Mouse (Mus musculus): Measurements from ENCODE around the gene Cadm3. TPM values are rescaled to one million over a fixed set of nuclear protein-coding genes. Genes with fewer than 3 reads are reported as not detected.

Gene Cadm3
- total RNA-seq (2022): 100 to 1,000 TPM; 384 to 405 (median 400) TPM

- DNase-seq (ENCODE audit: low spot score in 2 of 2): peak; percentile 67 to 72
Measured at GRCm38 (mm10) chr1:173367356-173368046, at the start of gene Cadm3. Gene Cadm3 (minus strand): TSS chr1:173367695.

DNA sequence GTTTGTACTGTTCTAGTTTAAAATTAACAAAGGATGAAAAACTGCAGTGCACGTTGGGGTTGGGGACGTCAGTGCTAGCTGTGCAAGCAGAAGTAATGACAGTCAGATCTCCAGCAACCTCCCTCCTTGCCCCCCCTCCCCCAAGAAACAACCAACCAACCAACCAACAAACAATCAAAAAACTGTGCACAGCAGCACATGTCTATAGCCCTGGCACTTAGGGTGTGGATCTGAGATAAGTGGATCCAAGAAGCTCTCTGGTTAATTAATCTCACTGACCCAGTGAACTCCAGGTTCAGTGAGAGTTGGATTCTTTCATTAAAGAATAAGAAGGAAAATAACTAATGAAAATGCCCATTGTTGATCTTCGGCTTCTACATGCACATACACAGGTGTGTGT, 47.1 kb upstream of the Cadm3 start:
- DNase-seq (ENCODE audit: low spot score in 2 of 2): no peak

- DNase-seq (ENCODE audit: low spot score in 2 of 2): no peak
Measured at GRCm38 (mm10) chr1:173411863-173412262, 44.4 kb upstream of the Cadm3 start.

- no peak for DNase-seq (ENCODE audit: low spot score in 2 of 2)
Measured at GRCm38 (mm10) chr1:173409066-173409465, 41.6 kb upstream of the Cadm3 start.

- no peak for DNase-seq (ENCODE audit: low spot score in 2 of 2)
Measured at GRCm38 (mm10) chr1:173404696-173405309, 37.3 kb upstream of the Cadm3 start.

GRCm38 (mm10) chr1:173398323-173398970, 31.0 kb upstream of the Cadm3 start:
- DNase-seq (ENCODE audit: low spot score in 2 of 2): peak in 1 of 2 experiments; percentile 53

DNA sequence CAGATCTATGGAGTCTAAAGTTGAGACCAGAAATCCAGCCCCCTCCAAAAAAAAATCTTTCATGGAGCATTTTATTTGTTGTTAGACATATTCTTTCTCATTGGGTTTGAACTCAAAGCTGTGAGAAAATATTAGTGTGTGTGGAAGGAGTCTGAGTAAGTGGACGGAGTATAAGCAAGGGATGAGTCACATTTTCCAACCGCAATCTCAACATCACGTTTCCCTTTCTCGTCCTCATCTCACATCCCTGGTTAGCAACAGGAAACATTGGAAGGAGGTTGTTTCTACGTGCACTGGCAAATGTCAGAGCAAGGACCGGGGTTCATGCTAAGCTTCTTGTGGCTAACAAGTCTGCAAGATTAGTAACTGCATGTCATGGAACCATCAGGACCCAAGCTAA, 24.3 kb upstream of the Cadm3 start:
- DNase-seq (ENCODE audit: low spot score in 2 of 2): no peak

GRCm38 (mm10) chr1:173389901-173390401, 22.5 kb upstream of the Cadm3 start:
- DNase-seq (ENCODE audit: low spot score in 2 of 2): peak; percentile 94 to 99

DNA sequence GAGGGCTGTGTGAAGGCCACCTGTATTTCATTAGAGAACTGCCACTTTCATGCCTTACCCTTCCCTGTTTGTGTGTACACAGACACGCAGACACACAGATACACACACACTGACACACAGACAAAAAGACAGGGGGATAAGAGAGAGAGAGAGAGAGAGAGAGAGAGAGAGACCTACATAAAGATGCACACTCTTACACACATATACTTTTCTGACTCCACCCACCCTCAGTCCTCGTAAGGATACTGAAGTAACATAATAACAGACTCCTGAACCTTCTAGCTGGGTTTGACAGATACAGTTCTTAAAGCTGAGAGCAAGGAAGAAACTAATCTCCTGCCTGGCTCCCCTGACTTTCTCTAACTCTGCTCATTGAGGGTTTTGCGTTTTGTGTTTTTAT, 21.9 kb upstream of the Cadm3 start:
- no peak for DNase-seq (ENCODE audit: low spot score in 2 of 2)

- DNase-seq (ENCODE audit: low spot score in 2 of 2): no peak
Measured at GRCm38 (mm10) chr1:173381436-173381835, 13.9 kb upstream of the Cadm3 start.

DNA sequence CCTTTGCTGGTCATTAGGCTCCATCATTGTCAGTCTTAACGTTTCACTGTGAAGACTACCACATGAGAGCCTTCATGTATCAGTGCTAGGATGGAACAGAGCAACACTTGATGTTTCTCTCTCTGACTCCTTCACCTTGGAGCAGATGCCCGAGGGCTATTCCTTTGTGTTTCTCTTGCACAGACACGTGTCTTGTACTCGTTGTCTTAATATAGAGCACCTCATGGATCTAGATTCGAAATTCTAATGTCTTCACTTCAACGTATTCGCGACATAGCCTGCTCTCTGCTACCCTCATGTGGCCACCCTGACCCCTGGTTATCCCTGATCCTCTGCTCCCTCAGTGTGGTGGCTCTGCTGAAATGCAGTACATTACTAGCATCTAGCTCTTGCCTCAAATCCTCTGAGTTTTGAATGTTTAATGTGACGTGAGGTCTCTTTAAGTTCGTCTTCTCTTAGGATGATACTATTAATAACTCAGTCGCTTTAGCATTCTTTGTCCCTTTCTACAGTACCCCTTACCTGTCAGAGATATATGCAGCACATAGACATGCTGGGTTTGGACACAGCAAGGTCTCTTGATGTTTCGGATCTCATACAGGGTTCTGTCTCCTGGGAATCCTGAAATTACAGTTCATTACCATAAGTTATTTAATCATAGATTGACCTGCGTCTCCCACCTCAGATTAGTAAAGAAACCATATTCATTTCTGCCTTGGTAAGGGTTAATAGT, 10.1 kb upstream of the Cadm3 start:
- peak; percentile 49 to 59 for DNase-seq (ENCODE audit: low spot score in 2 of 2)

GRCm38 (mm10) chr1:173374020-173374419, 6.5 kb upstream of the Cadm3 start:
- no peak for DNase-seq (ENCODE audit: low spot score in 2 of 2)

DNA sequence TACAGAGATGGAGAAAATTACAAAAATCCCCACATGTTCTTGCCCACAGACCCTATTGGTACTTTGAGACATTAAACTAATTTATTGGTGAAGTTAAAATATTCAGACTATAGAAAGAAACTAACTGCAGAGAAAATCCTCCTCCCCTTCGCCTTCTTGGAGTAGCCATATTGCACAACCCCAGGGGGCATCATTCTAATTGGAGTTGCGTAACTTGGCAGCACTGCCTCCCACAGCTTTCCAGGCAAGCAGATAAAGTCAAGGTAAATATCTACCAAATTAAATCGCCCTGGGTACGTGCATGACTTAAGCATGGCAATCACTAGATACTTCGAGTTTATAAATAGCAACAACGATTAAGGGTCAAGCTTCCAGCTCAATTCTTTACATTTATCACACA, 4.1 kb upstream of the Cadm3 start:
- DNase-seq (ENCODE audit: low spot score in 2 of 2): no peak

DNA sequence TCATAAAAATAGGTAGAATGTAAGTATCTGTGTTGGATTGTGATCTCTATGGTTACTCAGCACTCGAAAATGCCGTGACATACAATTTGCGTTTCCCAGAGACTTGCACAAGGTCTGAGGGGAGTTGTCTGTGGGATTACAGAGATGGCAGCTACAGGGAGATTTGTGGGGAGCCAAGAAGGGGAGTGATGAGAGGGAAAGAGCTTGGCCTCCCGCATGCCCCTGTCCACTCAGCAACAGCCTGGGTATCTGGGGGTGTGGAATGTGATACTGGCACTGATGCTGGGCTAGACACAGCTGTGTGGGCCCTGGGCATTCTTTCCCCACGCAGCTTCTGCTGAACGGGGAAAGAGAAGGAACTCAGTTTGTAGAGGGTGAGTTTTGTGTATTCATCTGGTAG, 3.0 kb upstream of the Cadm3 start:
- DNase-seq (ENCODE audit: low spot score in 2 of 2): no peak

GRCm38 (mm10) chr1:173369611-173370010, 2.1 kb upstream of the Cadm3 start:
- DNase-seq (ENCODE audit: low spot score in 2 of 2): no peak

DNA sequence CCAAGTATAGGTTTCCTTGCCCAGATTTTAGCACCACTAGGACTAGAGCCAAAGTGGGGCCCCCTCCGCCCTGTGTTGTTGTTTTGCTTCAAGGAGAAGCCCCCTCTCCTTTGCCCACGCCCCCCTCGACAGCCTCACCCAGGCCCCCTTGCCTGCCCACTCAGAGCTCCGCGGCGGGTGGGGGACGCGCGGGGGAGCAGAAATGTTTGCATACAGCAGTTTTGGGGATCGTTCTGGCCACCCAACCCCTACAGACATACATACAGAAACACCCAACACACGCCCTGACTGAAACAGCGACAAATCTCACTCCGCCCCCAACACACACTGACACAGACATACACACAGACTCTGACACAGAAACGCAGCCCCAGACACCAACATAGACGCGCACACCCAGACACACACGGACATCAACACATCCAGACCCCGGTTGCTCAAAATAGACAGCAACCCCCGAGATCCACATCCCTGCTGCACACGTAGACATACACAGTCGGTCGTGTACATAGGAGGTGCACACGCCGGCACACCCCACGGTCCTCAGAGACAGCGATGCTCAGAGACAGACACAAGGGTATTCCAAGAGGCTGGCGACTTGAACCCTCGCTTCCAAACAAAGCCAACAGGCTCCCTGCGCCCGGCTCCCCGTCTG, 667 bp downstream of the Cadm3 start:
- peak; percentile 43 to 62 for DNase-seq (ENCODE audit: low spot score in 2 of 2)

GRCm38 (mm10) chr1:173365970-173366409, 1.5 kb downstream of the Cadm3 start:
- no peak for DNase-seq (ENCODE audit: low spot score in 2 of 2)

GRCm38 (mm10) chr1:173364125-173364800, 3.2 kb downstream of the Cadm3 start:
- DNase-seq (ENCODE audit: low spot score in 2 of 2): no peak

GRCm38 (mm10) chr1:173363436-173363835, 4.1 kb downstream of the Cadm3 start:
- DNase-seq (ENCODE audit: low spot score in 2 of 2): no peak

GRCm38 (mm10) chr1:173361651-173362050, 5.8 kb downstream of the Cadm3 start:
- no peak for DNase-seq (ENCODE audit: low spot score in 2 of 2)
